Mouse (Mus musculus) c-Kit-positive CD71-negative TER-119-negative erythroid progenitor cells, embryonic 14.5 days (primary cell): ENCODE measurements around the gene Cacnb4.

Experiments used
- DNase-seq: peaks from one replicate; pipeline ENCODE4 v3.0.0-alpha.2; 2013; ENCODE audit warnings: low read depth

The Cacnb4 gene

DNA sequence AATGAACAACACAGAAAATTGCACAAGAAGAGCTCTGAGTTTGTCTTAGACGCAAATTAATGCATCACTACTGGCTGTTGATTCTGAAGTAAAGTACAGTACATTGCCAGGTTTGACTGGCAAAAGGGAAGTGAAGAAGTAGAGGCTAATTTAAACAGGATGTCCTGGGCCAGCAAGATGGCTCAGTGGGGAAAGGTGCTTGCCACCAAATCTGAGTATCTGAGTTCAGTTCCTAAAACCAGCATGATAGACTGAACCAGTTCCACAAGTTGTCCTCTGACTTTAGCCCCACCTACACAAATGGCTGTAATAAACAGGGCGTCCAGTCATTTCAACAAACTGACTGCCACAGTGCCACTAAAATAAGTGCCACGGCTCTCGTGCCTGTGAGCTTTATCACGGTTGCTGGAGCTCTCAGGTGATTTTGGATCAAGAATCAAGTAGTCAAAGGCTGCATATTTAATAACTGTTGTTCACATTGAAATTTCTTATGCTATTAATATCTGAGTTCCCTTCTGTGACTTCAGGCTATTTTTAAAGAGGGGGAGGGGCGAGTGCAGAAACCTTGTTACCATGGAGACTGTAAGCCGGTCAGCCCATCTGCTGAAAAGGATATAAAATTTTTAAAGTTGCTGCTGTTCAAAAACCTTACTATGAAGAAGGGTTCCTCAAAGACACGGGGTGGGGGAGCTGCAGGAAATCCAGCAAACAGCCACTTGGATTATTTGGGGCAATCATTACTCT lies 29.2 kb downstream of the Cacnb4 start:
- DNase-seq, result no peak

DNA sequence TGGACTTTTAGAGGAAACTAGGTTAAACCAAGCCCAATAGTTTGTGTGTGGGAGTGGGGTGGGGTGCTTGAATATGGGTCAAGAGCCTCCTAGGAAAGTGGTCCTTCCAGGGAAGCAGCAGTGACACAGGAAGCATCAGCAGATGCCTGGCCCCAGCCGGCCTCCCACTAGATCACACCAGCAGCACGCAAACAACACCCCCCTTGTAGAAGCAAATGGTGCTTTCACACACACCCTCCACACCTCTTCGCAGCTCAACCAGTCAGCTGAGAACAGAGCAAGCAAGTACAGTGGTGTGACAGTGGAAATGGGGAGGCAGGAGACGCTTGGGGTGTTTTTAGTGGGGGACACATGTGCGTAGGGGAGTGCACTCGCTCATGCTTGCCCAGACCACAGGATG lies 33.0 kb downstream of the Cacnb4 start:
- DNase-seq, result no peak

DNA sequence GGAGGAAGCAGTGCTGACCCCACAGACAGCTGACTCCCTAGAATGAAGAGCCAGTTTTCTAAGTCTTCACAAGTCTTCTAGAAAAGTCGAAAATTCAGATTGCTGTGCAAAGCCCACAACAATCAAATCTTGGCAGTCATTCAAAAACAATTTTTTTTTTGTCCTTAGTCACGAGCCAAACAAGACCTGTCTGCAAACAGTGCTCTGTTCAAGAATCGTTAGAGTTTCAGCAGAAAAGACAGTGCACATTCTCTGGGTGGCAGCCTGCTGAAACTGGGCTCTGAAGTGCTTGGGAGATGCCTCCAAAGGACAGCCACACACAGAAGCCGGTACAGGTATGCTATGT lies 37.1 kb downstream of the Cacnb4 start:
- no peak for DNase-seq

DNA sequence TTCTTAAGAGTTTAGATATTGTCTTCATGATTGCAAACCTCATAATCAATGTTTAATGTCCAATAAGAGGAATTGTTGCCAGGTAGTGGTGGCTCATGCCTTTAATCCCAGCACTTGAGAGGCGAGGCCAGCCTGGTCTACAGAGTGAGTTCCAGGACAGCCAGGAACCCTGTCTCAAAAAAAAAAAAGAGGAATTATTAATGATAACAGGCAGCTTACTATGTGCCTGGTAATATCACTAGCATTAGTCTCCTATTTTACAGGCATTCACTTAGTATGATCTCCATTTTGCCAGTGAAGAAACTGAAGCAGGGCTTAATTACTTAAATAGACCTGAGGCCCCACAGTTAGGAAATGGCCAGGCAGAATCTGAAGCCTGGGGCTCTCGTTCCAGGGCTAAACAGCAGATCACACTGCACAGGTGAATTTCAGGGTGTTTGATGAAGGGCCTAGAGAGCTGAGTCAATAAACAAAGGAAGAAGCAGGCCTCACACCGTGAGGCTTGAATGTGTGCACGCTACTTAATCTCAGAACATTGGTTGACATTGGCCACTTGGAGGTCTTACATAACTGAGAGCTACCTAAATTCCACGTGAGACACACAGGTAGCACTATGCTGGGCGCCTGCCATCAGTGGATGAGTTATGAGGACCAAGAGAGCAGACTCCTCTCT lies 37.6 kb downstream of the Cacnb4 start:
- no peak for DNase-seq

DNA sequence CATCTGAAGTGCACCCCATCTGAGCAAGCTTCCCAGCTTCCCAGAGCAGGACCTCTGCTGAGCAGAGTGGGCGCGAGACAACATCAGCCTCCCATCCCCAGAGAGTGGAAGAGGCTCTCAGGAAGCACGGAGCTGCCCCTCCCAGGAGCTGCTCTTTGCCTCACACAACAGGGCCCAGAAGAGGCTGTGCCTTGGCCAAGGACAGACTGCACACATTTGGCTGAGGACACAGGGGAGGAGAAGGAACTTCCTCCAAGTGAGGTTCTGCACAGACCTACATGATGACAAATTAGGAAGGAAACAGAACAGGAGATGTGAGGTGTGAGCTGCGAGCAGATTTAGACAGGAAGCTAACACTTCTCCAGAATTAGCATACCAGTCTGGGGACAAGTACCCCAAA lies 38.4 kb downstream of the Cacnb4 start:
- no peak for DNase-seq

- DNase-seq, result no peak
These were observed 40.6 kb downstream of the Cacnb4 start for GRCm38 (mm10) chr2:52636051-52636450.

DNA sequence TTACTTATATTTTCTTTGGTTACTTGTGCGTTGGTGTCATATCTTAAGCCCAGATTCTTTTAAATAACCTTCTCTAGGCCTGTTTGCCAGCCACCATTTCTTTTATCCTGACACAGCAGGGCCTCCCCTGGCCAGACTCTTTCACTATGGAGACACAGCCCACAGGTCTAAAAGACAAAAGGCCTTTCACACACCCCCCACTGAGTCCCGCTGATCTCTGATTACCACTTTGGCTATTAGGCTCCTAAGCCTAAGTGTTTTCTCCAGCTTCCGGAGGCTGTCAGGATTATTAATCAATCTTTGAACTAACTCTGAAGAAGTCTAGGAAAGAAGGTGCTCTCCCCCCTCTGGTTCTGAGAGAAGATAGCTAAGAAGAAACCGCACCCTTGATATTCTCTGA lies 41.3 kb downstream of the Cacnb4 start:
- no peak for DNase-seq

DNA sequence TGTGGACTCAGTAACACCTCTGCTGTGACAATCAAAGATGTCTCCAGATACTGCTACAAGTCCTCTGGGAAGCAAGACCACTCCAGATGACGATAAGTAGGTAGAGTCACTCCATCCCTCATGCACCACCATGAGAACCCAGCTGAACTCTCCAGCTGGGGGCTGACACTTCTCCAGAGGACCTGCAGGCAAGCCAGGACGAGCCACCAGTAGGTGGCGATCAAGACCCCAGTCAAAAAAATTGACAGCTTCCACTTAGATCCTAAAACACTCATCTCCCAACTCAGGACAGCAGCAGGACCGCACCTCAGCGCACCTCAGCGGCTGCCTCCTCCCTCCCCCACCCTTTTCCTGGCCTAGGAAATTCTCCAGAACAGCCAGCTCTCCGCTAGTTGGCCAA lies 43.8 kb downstream of the Cacnb4 start:
- peak; percentile 37 for DNase-seq

GRCm38 (mm10) chr2:52628186-52628585 lies 48.4 kb downstream of the Cacnb4 start:
- DNase-seq, result no peak

DNA sequence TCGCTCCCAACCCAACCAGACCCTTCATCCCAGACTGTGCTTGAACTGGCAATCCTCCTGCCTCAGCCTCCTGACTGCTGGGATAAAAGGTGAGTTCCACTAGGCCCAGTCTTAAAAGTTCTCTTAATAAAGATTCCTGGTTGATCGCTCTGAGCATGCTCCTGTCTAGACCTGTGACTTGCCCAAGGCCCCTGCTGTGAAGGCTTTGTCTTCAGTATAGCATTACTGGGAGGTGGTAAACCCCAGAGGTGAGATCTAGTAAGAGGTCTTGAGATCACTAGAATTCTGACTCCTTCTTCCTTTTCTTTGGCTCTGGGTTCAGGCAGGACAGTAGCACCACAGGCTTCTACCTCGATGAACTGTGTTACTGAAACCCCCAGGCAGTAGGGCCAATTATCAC lies 50.4 kb downstream of the Cacnb4 start:
- no peak for DNase-seq

GRCm38 (mm10) chr2:52625731-52626130 lies 50.9 kb downstream of the Cacnb4 start:
- DNase-seq, result no peak

- DNase-seq, result no peak
These were observed 52.7 kb downstream of the Cacnb4 start for GRCm38 (mm10) chr2:52623921-52624404.

GRCm38 (mm10) chr2:52623461-52623860 lies 53.2 kb downstream of the Cacnb4 start:
- DNase-seq, result no peak

DNA sequence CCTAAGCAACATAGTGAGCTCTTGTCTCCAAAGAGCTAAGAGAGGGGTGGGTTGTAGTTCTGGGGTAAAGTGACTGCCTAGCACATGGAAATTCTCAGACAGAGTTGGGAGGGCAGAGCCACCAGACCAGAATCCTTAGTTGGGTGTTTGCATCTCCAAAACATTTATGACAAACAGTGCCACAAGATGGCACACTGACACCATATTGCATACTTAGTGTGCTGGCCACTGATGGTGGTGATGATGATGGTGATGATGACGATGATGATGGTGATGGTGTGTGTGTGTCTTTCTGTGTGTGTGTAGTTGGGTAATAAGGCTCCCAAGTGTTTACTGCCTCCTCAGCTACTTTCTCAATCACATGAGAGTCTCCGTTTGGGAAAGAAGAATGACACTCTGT lies 54.0 kb downstream of the Cacnb4 start:
- no peak for DNase-seq

GRCm38 (mm10) chr2:52619406-52619974 lies 57.1 kb downstream of the Cacnb4 start:
- no peak for DNase-seq

DNA sequence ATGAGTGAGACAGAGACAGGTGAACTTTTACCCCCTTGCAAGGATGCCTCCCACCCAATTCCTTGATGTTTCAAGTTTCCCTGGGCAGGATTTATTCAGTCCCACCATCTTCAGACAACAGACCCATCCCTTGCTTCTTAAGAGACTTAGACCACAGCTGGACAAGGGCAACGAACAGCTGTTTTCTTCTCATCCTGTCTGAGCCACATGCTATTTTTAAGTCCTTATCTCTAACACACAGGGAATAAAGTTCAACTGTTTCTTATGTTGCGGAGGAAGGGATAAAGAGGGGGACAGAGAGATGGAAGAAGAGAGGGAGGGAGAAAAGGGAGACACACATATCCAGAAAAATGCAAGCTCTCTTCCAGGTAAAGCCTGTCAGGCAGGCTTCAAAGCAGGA lies 57.8 kb downstream of the Cacnb4 start:
- DNase-seq, result no peak

DNA sequence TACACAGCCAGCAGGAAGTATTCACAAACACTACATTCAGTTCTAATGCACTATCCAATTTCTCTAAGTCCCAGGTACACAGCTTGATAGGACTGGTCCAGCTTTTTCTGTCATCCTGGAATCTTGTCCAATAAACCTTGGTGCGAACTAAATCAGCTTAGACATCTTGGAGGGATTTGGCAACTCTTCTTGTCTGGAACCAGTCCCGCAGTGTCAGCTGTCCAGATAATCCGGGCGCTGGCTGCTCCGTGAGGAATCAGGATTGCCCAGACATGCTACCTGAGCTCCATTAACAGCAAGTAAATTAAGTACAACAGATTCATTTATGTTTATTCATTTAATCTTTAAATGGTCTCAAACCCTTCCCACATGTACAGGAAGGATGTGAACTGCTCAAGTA lies 61.2 kb downstream of the Cacnb4 start:
- no peak for DNase-seq

DNA sequence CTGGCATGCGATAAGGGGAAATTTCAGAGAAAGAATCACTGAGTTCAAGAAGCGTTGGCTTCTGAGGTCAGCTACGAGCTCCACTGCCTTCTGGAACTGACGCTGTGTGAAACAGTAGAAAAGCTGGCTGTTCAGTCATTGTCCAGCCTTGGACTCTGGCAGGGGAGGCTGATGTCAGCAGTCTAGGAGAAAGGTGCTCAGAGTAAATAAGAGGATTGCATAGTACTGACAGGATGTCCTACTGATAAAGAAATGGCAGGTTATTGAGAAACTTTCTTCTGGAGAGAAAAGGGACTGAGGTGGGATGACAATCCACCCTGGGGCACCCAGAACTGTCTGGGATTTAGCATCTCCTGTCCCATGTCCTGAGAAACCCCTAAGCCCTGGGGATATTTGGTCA lies 62.7 kb downstream of the Cacnb4 start:
- no peak for DNase-seq

GRCm38 (mm10) chr2:52609486-52609885 lies 67.1 kb downstream of the Cacnb4 start:
- no peak for DNase-seq

GRCm38 (mm10) chr2:52607857-52608485 lies 68.7 kb downstream of the Cacnb4 start:
- no peak for DNase-seq

GRCm38 (mm10) chr2:52606331-52606730 lies 70.3 kb downstream of the Cacnb4 start:
- DNase-seq, result no peak

GRCm38 (mm10) chr2:52605321-52605720 lies 71.3 kb downstream of the Cacnb4 start:
- peak; percentile 58 for DNase-seq

- no peak for DNase-seq
These were observed 72.0 kb downstream of the Cacnb4 start for GRCm38 (mm10) chr2:52604651-52605020.
